Mouse (Mus musculus): ENCODE measurements around the gene Fbxl13. TPM values are rescaled to one million over a fixed set of nuclear protein-coding genes. Genes with fewer than 3 reads are reported as not detected.

Fbxl13 gene
- polyA plus RNA-seq (2015; fragmentation: Nextera tagmentation; extraction: Ambion mirVana) = 0.27 and 0.39 TPM in 2 replicates

GRCm38 (mm10) chr5:21645439-21646132 is at the start of gene Fbxl13, which contains the start of gene Armc10:
TSS of gene Fbxl13 (minus strand) at chr5:21645634.
TSS of gene Armc10 (plus strand) at chr5:21645813.
- peak; percentile 98 for ATAC-seq (replicated peaks)
- Histone ChIP-seq H3K9me3 (no peaks in the 10 kb centered on the region), H3K9ac (peak within 1 kb of the TSS; percentile 98), H3K4me1 (peaks cover 20% of the 10 kb centered on the region), H3K27ac (peak within 1 kb of the TSS; percentile 93), H3K27me3 (replicated peaks) (no peaks in the 10 kb centered on the region), H3K4me2 (peak within 1 kb of the TSS; percentile 78), H3K36me3 (replicated peaks) (peaks cover 20% of the 10 kb centered on the region), H3K4me3 (peak within 1 kb of the TSS; percentile 98)
- under 1% methylated on average over 40 of the region's 40 CpGs for WGBS

- Histone ChIP-seq H3K27ac (no peak overlapping the region), H3K4me1 (no peaks in the 10 kb centered on the region; the same call in 1 of the 2 replicates), H3K4me3 (no peak overlapping the region), H3K27me3 (replicated peaks) (no peaks in the 10 kb centered on the region), H3K4me2 (no peak overlapping the region), H3K9ac (no peak overlapping the region), H3K9me3 (no peaks in the 10 kb centered on the region), H3K36me3 (replicated peaks) (no peaks in the 10 kb centered on the region)
- WGBS = 90% methylated on average over 3 of the region's 3 CpGs
- ATAC-seq (replicated peaks) = no peak
These were observed 49.5 kb upstream of the Fbxl13 start for GRCm38 (mm10) chr5:21694854-21695490.

DNA sequence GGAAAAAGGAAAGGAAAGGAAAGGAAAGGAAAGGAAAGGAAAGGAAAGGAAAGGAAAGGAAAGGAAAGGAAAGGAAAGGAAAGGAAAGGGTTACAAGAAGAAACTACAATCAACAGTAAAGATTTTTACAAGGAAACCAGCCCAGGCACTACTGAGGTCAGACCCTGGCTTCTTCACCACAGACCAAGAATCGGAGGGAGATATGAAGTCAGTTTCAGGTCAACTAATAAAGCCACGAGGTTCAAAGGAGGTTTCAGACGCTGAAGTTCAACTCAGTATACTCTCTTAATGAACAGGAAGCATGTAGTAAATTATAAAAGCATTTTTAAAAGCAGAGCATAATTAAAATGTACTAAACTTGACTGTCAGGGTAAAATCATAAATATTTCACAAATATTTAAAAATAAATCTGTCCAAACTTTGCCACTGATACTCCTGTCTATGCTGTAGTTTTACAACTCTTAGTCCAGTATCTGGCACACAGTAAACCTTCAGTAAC is 48.0 kb upstream of the Fbxl13 start:
- 88% methylated on average over 3 of the region's 3 CpGs for WGBS
- no peak overlapping the region for H3K4me2 ChIP-seq
- no peaks in the 10 kb centered on the region for H3K9me3 ChIP-seq
- H3K9ac ChIP-seq = no peak overlapping the region
- no peaks in the 10 kb centered on the region for H3K27me3 ChIP-seq (replicated peaks)
- ATAC-seq (replicated peaks) = no peak
- no peak overlapping the region for H3K4me3 ChIP-seq
- H3K4me1 ChIP-seq = no peaks in the 10 kb centered on the region
- no peak overlapping the region for H3K27ac ChIP-seq
- no peaks in the 10 kb centered on the region for H3K36me3 ChIP-seq (replicated peaks)

DNA sequence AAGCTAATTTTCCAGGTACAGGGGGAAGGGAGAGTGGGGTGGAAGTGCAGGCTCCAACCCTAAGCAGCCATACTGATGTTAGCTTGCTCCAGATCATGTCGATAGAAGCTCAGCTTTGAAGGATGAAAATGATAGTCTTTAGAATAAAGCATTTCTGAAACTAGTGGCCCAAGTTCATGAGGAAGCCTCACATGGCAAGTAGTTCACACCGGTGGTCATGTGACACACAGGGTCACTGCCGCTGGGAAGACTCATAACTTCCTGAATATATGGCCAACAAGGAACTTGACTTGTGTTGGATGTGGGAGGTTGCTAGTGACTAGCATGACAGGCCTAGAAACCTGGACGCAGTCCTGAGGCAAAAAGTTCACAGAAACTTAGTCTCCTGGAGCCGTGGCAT is 46.8 kb upstream of the Fbxl13 start:
- no peaks in the 10 kb centered on the region for H3K9me3 ChIP-seq
- no peak overlapping the region for H3K4me3 ChIP-seq
- H3K36me3 ChIP-seq (replicated peaks) = no peaks in the 10 kb centered on the region
- ATAC-seq (replicated peaks) = no peak
- H3K27ac ChIP-seq = no peak overlapping the region
- no peaks in the 10 kb centered on the region for H3K4me1 ChIP-seq
- H3K4me2 ChIP-seq = no peak overlapping the region
- no peak overlapping the region for H3K9ac ChIP-seq
- 97% methylated on average over 5 of the region's 5 CpGs for WGBS
- H3K27me3 ChIP-seq (replicated peaks) = no peaks in the 10 kb centered on the region

GRCm38 (mm10) chr5:21687042-21687441 is 41.6 kb upstream of the Fbxl13 start:
- no peak overlapping the region for H3K4me2 ChIP-seq
- no peak for ATAC-seq (replicated peaks)
- H3K36me3 ChIP-seq (replicated peaks) = no peaks in the 10 kb centered on the region
- H3K9me3 ChIP-seq = no peaks in the 10 kb centered on the region
- no peak overlapping the region for H3K9ac ChIP-seq
- no peak overlapping the region for H3K4me3 ChIP-seq
- no peaks in the 10 kb centered on the region for H3K4me1 ChIP-seq
- H3K27me3 ChIP-seq (replicated peaks) = no peaks in the 10 kb centered on the region
- no peak overlapping the region for H3K27ac ChIP-seq
- 53% methylated on average over 4 of the region's 4 CpGs for WGBS

- Histone ChIP-seq H3K4me3 (no peak overlapping the region), H3K9me3 (no peaks in the 10 kb centered on the region), H3K4me2 (no peak overlapping the region), H3K9ac (no peak overlapping the region), H3K36me3 (replicated peaks) (no peaks in the 10 kb centered on the region), H3K4me1 (no peaks in the 10 kb centered on the region), H3K27ac (no peak overlapping the region), H3K27me3 (replicated peaks) (no peaks in the 10 kb centered on the region)
- WGBS = 73% methylated on average over 10 of the region's 10 CpGs
- no peak for ATAC-seq (replicated peaks)
These were observed 39.6 kb upstream of the Fbxl13 start for GRCm38 (mm10) chr5:21685001-21685400.

GRCm38 (mm10) chr5:21683811-21684210 is 38.4 kb upstream of the Fbxl13 start:
- H3K36me3 ChIP-seq (replicated peaks) = no peaks in the 10 kb centered on the region
- no peak overlapping the region for H3K4me2 ChIP-seq
- no peak overlapping the region for H3K9ac ChIP-seq
- no peak overlapping the region for H3K27ac ChIP-seq
- no peak for ATAC-seq (replicated peaks)
- WGBS = 96% methylated on average over 9 of the region's 9 CpGs
- no peak overlapping the region for H3K4me3 ChIP-seq
- no peaks in the 10 kb centered on the region for H3K4me1 ChIP-seq
- no peaks in the 10 kb centered on the region for H3K9me3 ChIP-seq
- no peaks in the 10 kb centered on the region for H3K27me3 ChIP-seq (replicated peaks)

DNA sequence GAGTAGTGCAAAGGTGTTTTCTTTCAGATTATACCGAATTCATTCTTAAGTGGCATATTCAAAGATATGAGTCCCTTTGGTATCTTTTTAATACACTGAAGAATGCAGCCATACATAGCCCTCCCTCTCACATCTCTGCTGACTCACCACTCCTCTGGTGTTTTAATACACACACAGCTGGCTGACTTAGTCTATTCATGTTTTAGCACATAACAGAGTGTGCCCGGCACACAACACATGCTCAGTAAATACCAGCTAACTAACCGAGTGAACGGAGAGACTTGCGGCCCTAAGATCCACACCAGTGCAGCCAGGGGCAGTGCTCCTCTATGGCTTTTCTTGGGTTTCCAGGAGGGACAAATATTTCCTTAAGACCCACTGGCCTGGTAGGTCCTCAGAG is 35.5 kb upstream of the Fbxl13 start:
- WGBS = 83% methylated on average over 5 of the region's 5 CpGs
- no peaks in the 10 kb centered on the region for H3K36me3 ChIP-seq (replicated peaks)
- no peaks in the 10 kb centered on the region for H3K27me3 ChIP-seq (replicated peaks)
- H3K9me3 ChIP-seq = no peaks in the 10 kb centered on the region
- H3K9ac ChIP-seq = no peak overlapping the region
- no peak overlapping the region for H3K27ac ChIP-seq
- no peak for ATAC-seq (replicated peaks)
- H3K4me3 ChIP-seq = no peak overlapping the region
- H3K4me2 ChIP-seq = no peak overlapping the region
- H3K4me1 ChIP-seq = no peaks in the 10 kb centered on the region

- no peaks in the 10 kb centered on the region for H3K9me3 ChIP-seq
- H3K27ac ChIP-seq = no peak overlapping the region
- H3K4me3 ChIP-seq = no peak overlapping the region
- 73% methylated on average over 4 of the region's 4 CpGs for WGBS
- no peaks in the 10 kb centered on the region for H3K4me1 ChIP-seq
- no peak for ATAC-seq (replicated peaks)
- H3K27me3 ChIP-seq (replicated peaks) = no peaks in the 10 kb centered on the region
- no peaks in the 10 kb centered on the region for H3K36me3 ChIP-seq (replicated peaks)
- no peak overlapping the region for H3K9ac ChIP-seq
- H3K4me2 ChIP-seq = no peak overlapping the region
These were observed 34.6 kb upstream of the Fbxl13 start for GRCm38 (mm10) chr5:21680029-21680428.

GRCm38 (mm10) chr5:21678363-21678762 is 32.9 kb upstream of the Fbxl13 start:
- H3K36me3 ChIP-seq (replicated peaks) = no peaks in the 10 kb centered on the region
- no peak overlapping the region for H3K4me3 ChIP-seq
- no peak overlapping the region for H3K4me2 ChIP-seq
- no peaks in the 10 kb centered on the region for H3K9me3 ChIP-seq
- no peak overlapping the region for H3K9ac ChIP-seq
- H3K4me1 ChIP-seq = no peaks in the 10 kb centered on the region
- H3K27me3 ChIP-seq (replicated peaks) = no peaks in the 10 kb centered on the region
- no peak for ATAC-seq (replicated peaks)
- WGBS = 95% methylated on average over 9 of the region's 9 CpGs
- no peak overlapping the region for H3K27ac ChIP-seq

- H3K9me3 ChIP-seq = no peaks in the 10 kb centered on the region
- H3K27me3 ChIP-seq (replicated peaks) = no peaks in the 10 kb centered on the region
- H3K36me3 ChIP-seq (replicated peaks) = no peaks in the 10 kb centered on the region
- H3K27ac ChIP-seq = no peak overlapping the region
- H3K4me2 ChIP-seq = no peak overlapping the region
- H3K9ac ChIP-seq = no peak overlapping the region
- no peak for ATAC-seq (replicated peaks)
- H3K4me1 ChIP-seq = no peaks in the 10 kb centered on the region
- no peak overlapping the region for H3K4me3 ChIP-seq
- 95% methylated on average over 6 of the region's 6 CpGs for WGBS
These were observed 32.5 kb upstream of the Fbxl13 start for GRCm38 (mm10) chr5:21677939-21678338.

- ATAC-seq (replicated peaks) = no peak
- Histone ChIP-seq H3K4me2 (no peak overlapping the region), H3K4me3 (no peak overlapping the region), H3K9me3 (no peaks in the 10 kb centered on the region), H3K4me1 (no peaks in the 10 kb centered on the region), H3K27me3 (replicated peaks) (no peaks in the 10 kb centered on the region), H3K9ac (no peak overlapping the region), H3K27ac (no peak overlapping the region), H3K36me3 (replicated peaks) (no peaks in the 10 kb centered on the region)
- 95% methylated on average over 23 of the region's 23 CpGs for WGBS
These were observed 30.1 kb upstream of the Fbxl13 start for GRCm38 (mm10) chr5:21675494-21675893.

- WGBS = 78% methylated on average over 12 of the region's 12 CpGs
- Histone ChIP-seq H3K4me3 (no peak overlapping the region), H3K9me3 (no peaks in the 10 kb centered on the region), H3K36me3 (replicated peaks) (no peaks in the 10 kb centered on the region), H3K4me2 (no peak overlapping the region), H3K4me1 (no peaks in the 10 kb centered on the region), H3K27me3 (replicated peaks) (no peaks in the 10 kb centered on the region), H3K9ac (no peak overlapping the region), H3K27ac (no peak overlapping the region)
- ATAC-seq (replicated peaks) = no peak
These were observed 29.6 kb upstream of the Fbxl13 start for GRCm38 (mm10) chr5:21675019-21675418.

Measured in midbrain, embryonic 15.5 days (tissue).